Mouse (Mus musculus): ENCODE data around the gene Alad. TPM values are rescaled to one million over a fixed set of nuclear protein-coding genes. Genes with fewer than 3 reads are reported as not detected.

The Alad gene
- total RNA-seq (2023; ENCODE audit: inconsistent age), result 19.7 to 20.2 TPM (median 20.0 TPM) in 4 replicates

GRCm38 (mm10) chr4:62519849-62520233, at the start of gene Alad:
Gene Alad, minus strand, starts transcription at chr4:62519918.

GRCm38 (mm10) chr4:62559797-62560329, 40.1 kb upstream of the Alad start, which contains the start of gene Rgs3:
Gene Rgs3, plus strand, starts transcription at chr4:62559847.

GRCm38 (mm10) chr4:62524651-62525488, 5.2 kb upstream of the Alad start, which contains the start of the genes Pole3 and 4933430I17Rik:
Gene Pole3, minus strand, starts transcription at chr4:62525068.
Gene 4933430I17Rik, plus strand, starts transcription at chr4:62525369.

GRCm38 (mm10) chr4:62503374-62503970, 16.2 kb downstream of the Alad start, which contains the start of gene Hdhd3:
Gene Hdhd3, minus strand, starts transcription at chr4:62503467.

GRCm38 (mm10) chr4:62479937-62480708, 39.6 kb downstream of the Alad start, which contains the start of gene Bspry:
Gene Bspry, plus strand, starts transcription at chr4:62480053.

DNA sequence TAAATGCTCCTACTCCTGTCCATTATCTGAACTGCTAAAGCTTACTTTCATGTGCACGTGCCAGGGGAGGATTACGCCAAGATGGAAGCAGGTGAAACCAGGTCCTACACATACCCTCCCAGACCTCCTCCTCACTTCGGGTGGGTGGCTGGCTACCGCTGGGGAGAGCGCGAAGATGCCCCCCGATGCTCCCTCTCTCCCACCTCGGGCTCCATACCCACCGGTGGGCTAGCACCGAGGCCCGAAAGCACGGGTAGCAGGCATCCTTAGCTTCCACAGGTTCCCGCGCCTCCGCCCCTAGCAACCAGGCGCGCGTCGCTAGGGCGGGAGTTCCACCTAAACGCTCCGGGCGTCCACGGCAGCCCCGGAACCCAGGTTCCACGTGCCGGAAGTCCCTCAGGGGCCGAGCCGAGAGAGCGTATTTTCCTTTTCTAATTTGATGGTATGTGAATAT, 49.1 kb downstream of the Alad start, which contains the start of gene Wdr31:
Gene Wdr31, minus strand, starts transcription at position 299 of the 454 bp plus-strand sequence.

Other genes starting within 250 kb of the Alad start
- gene Fkbp15, start 159.4 kb downstream of the Alad start, total RNA-seq (2023; ENCODE audit: inconsistent age), result 101 to 103 TPM (median 102 TPM) in 4 replicates
- 11.6 to 13.2 TPM (median 12.1 TPM) in 4 replicates for gene Slc31a1, start 159.2 kb downstream of the Alad start, total RNA-seq (2023; ENCODE audit: inconsistent age)
- 45.3 to 57.5 TPM (median 53.3 TPM) in 4 replicates for gene Cdc26, start 111.3 kb downstream of the Alad start, total RNA-seq (2023; ENCODE audit: inconsistent age)
- 22.3 to 30.1 TPM (median 25.6 TPM) in 4 replicates for gene Prpf4, start 111.1 kb downstream of the Alad start, total RNA-seq (2023; ENCODE audit: inconsistent age)
- gene Rnf183, start 84.7 kb downstream of the Alad start, total RNA-seq (2023; ENCODE audit: inconsistent age), result not detected in 4 replicates
- 0.58 to 0.84 TPM in 2 of 4 replicates, not detected in the others for gene Wdr31, start 49.0 kb downstream of the Alad start, total RNA-seq (2023; ENCODE audit: inconsistent age)
- gene Bspry, start 39.9 kb downstream of the Alad start, total RNA-seq (2023; ENCODE audit: inconsistent age), result 7.4 to 11.3 TPM (median 10.2 TPM) in 4 replicates
- gene Hdhd3, start 16.5 kb downstream of the Alad start, total RNA-seq (2023; ENCODE audit: inconsistent age), result 0.42 to 1.2 TPM in 2 of 4 replicates, not detected in the others
- 16.1 to 23.4 TPM (median 20.5 TPM) in 4 replicates for gene Pole3, start 5.2 kb upstream of the Alad start, total RNA-seq (2023; ENCODE audit: inconsistent age)
- gene 4933430I17Rik, start 5.5 kb upstream of the Alad start, total RNA-seq (2023; ENCODE audit: inconsistent age), result 0.48 to 1.7 TPM (median 0.70 TPM) in 4 replicates
- 33.5 to 36.4 TPM (median 36.0 TPM) in 4 replicates for gene Rgs3, start 39.9 kb upstream of the Alad start, total RNA-seq (2023; ENCODE audit: inconsistent age)

Measured in B cell, adult (primary cell).